Mouse (Mus musculus): ENCODE results near the gene Fem1b. TPM values are rescaled to one million over a fixed set of nuclear protein-coding genes. Genes with fewer than 3 reads are reported as not detected.

The Fem1b gene
- polyA plus RNA-seq, 1 experiment: 16.5 TPM

- Histone ChIP-seq H3K27me3 (ENCODE audit: control insufficient read depth, insufficient read depth, insufficient read length) (no peaks in the 10 kb centered on the region), H3K4me3 (no peak overlapping the region), H3K36me3 (ENCODE audit: control insufficient read depth, insufficient read depth) (no peaks in the 10 kb centered on the region), H3ac (ENCODE audit: control insufficient read depth, insufficient read length) (no peak overlapping the region), H3K4me2 (ENCODE audit: low read depth) (no peak overlapping the region), H3K79me2 (ENCODE audit: control insufficient read depth, insufficient read depth) (no peaks in the 10 kb centered on the region)
- no peak for TF ChIP-seq MAX (IDR thresholded peaks at IDR 0.05; ENCODE audit: low read depth)
- TF ChIP-seq TCF12 (IDR thresholded peaks at IDR 0.05; ENCODE audit: insufficient read depth, poor library complexity, severe bottlenecking): no peak
- TF ChIP-seq MYOG (IDR thresholded peaks at IDR 0.05; ENCODE audit: control insufficient read depth in 1 of 3, insufficient read depth in 1 of 3, insufficient read length in 2 of 3, low read depth in 2 of 3): no peak
- TF ChIP-seq REST (IDR thresholded peaks at IDR 0.05; ENCODE audit: insufficient read depth, insufficient read length): no peak
- TF ChIP-seq POLR2A (IDR thresholded peaks at IDR 0.05; ENCODE audit: insufficient read length, low read depth): no peak
- TF ChIP-seq USF1 (IDR thresholded peaks at IDR 0.05; ENCODE audit: low read depth): no peak
- no peak for TF ChIP-seq POLR2AphosphoS2 (IDR thresholded peaks at IDR 0.05; ENCODE audit: insufficient read length, low read depth)
- no peak for TF ChIP-seq TCF3 (IDR thresholded peaks at IDR 0.05; ENCODE audit: insufficient read length, low read depth)
- TF ChIP-seq CEBPB (IDR thresholded peaks at IDR 0.05; ENCODE audit: insufficient read depth, poor library complexity, severe bottlenecking): no peak
- TF ChIP-seq MYOD1 (IDR thresholded peaks at IDR 0.05; ENCODE audit: control insufficient read depth in 1 of 3, insufficient read length in 2 of 3, low read depth in 2 of 3): no peak
- TF ChIP-seq E2F4 (IDR thresholded peaks at IDR 0.05; ENCODE audit: insufficient read depth): no peak
- TF ChIP-seq SRF (IDR thresholded peaks at IDR 0.05; ENCODE audit: control insufficient read depth, insufficient read length, low read depth): no peak
These were observed 32.7 kb upstream of the Fem1b start for GRCm38 (mm10) chr9:62844461-62844860.

GRCm38 (mm10) chr9:62843356-62844024 is 31.8 kb upstream of the Fem1b start:
- H3K4me3 ChIP-seq: no peak overlapping the region
- TF ChIP-seq REST (IDR thresholded peaks at IDR 0.05; ENCODE audit: insufficient read depth, insufficient read length) (no peak), CEBPB (IDR thresholded peaks at IDR 0.05; ENCODE audit: insufficient read depth, poor library complexity, severe bottlenecking) (no peak), MAX (IDR thresholded peaks at IDR 0.05; ENCODE audit: low read depth) (no peak), MYOG (IDR thresholded peaks at IDR 0.05; ENCODE audit: control insufficient read depth in 1 of 3, insufficient read depth in 1 of 3, insufficient read length in 2 of 3, low read depth in 2 of 3) (no peak), SRF (IDR thresholded peaks at IDR 0.05; ENCODE audit: control insufficient read depth, insufficient read length, low read depth) (no peak), E2F4 (IDR thresholded peaks at IDR 0.05; ENCODE audit: insufficient read depth) (no peak), POLR2A (IDR thresholded peaks at IDR 0.05; ENCODE audit: insufficient read length, low read depth) (no peak), MYOD1 (IDR thresholded peaks at IDR 0.05; ENCODE audit: control insufficient read depth in 1 of 3, insufficient read length in 2 of 3, low read depth in 2 of 3) (no peak), USF1 (IDR thresholded peaks at IDR 0.05; ENCODE audit: low read depth) (no peak), POLR2AphosphoS2 (IDR thresholded peaks at IDR 0.05; ENCODE audit: insufficient read length, low read depth) (no peak)
- no peak overlapping the region for H3K4me2 ChIP-seq (ENCODE audit: low read depth)
- H3K79me2 ChIP-seq (ENCODE audit: control insufficient read depth, insufficient read depth): no peaks in the 10 kb centered on the region
- no peaks in the 10 kb centered on the region for H3K36me3 ChIP-seq (ENCODE audit: control insufficient read depth, insufficient read depth)
- H3K27me3 ChIP-seq (ENCODE audit: control insufficient read depth, insufficient read depth, insufficient read length): no peaks in the 10 kb centered on the region
- H3ac ChIP-seq (ENCODE audit: control insufficient read depth, insufficient read length): no peak overlapping the region

GRCm38 (mm10) chr9:62839172-62839770 is 27.5 kb upstream of the Fem1b start:
- TF ChIP-seq POLR2A (IDR thresholded peaks at IDR 0.05; ENCODE audit: insufficient read length, low read depth) (no peak), E2F4 (IDR thresholded peaks at IDR 0.05; ENCODE audit: insufficient read depth) (no peak), MYOG (IDR thresholded peaks at IDR 0.05; ENCODE audit: control insufficient read depth in 1 of 3, insufficient read depth in 1 of 3, insufficient read length in 2 of 3, low read depth in 2 of 3) (peak in 2 of 3 experiments; percentile 7 to 22), MYOD1 (IDR thresholded peaks at IDR 0.05; ENCODE audit: control insufficient read depth in 1 of 3, insufficient read length in 2 of 3, low read depth in 2 of 3) (peak in 1 of 3 experiments; percentile 46), POLR2AphosphoS2 (IDR thresholded peaks at IDR 0.05; ENCODE audit: insufficient read length, low read depth) (no peak), MAX (IDR thresholded peaks at IDR 0.05; ENCODE audit: low read depth) (no peak), REST (IDR thresholded peaks at IDR 0.05; ENCODE audit: insufficient read depth, insufficient read length) (no peak)
- no peaks in the 10 kb centered on the region for H3K27me3 ChIP-seq (ENCODE audit: control insufficient read depth, insufficient read depth, insufficient read length)
- peak overlapping the region; percentile 76 for H3ac ChIP-seq (ENCODE audit: control insufficient read depth, insufficient read length)
- peak overlapping the region; percentile 87 for H3K4me2 ChIP-seq (ENCODE audit: low read depth)
- H3K79me2 ChIP-seq (ENCODE audit: control insufficient read depth, insufficient read depth): no peaks in the 10 kb centered on the region
- H3K36me3 ChIP-seq (ENCODE audit: control insufficient read depth, insufficient read depth): no peaks in the 10 kb centered on the region
- peak overlapping the region; percentile 35 for H3K4me3 ChIP-seq

- no peaks in the 10 kb centered on the region for H3K27me3 ChIP-seq (ENCODE audit: control insufficient read depth, insufficient read depth, insufficient read length)
- no peaks in the 10 kb centered on the region for H3K79me2 ChIP-seq (ENCODE audit: control insufficient read depth, insufficient read depth)
- no peaks in the 10 kb centered on the region for H3K36me3 ChIP-seq (ENCODE audit: control insufficient read depth, insufficient read depth)
- peak within 1 kb of the TSS; percentile 76 for H3ac ChIP-seq (ENCODE audit: control insufficient read depth, insufficient read length)
- TF ChIP-seq TCF3 (IDR thresholded peaks at IDR 0.05; ENCODE audit: insufficient read length, low read depth) (no peak), MYOG (IDR thresholded peaks at IDR 0.05; ENCODE audit: control insufficient read depth in 1 of 3, insufficient read depth in 1 of 3, insufficient read length in 2 of 3, low read depth in 2 of 3) (peak in 1 of 3 experiments; percentile 58), MYOD1 (IDR thresholded peaks at IDR 0.05; ENCODE audit: control insufficient read depth in 1 of 3, insufficient read length in 2 of 3, low read depth in 2 of 3) (peak in 2 of 3 experiments; percentile 23 to 65), POLR2A (IDR thresholded peaks at IDR 0.05; ENCODE audit: insufficient read length, low read depth) (peak; percentile 67), SRF (IDR thresholded peaks at IDR 0.05; ENCODE audit: control insufficient read depth, insufficient read length, low read depth) (no peak)
- peak within 1 kb of the TSS; percentile 87 for H3K4me2 ChIP-seq (ENCODE audit: low read depth)
- peak within 1 kb of the TSS; percentile 35 for H3K4me3 ChIP-seq
These were observed 26.9 kb upstream of the Fem1b start, which contains the start of gene Cln6 for GRCm38 (mm10) chr9:62838506-62839171. Gene Cln6 (plus strand): TSS chr9:62838785.
